Mouse (Mus musculus): ENCODE measurements around the gene Sypl.
"Not testable (repeated sequence)": the region's sequence is repeated elsewhere in the genome, so short reads cannot be mapped to it uniquely, and the experiment has no call there.

Sypl gene

GRCm38 (mm10) chr12:32943951-32944350 is 9.7 kb upstream of the Sypl start:
- no peak for DNase-seq (ENCODE audit: low spot score in 2 of 2)

- DNase-seq (ENCODE audit: low spot score in 2 of 2) = no peak
These were observed 8.7 kb upstream of the Sypl start for GRCm38 (mm10) chr12:32944884-32945454.

- no peak for DNase-seq (ENCODE audit: low spot score in 2 of 2)
These were observed 7.3 kb upstream of the Sypl start for GRCm38 (mm10) chr12:32946376-32946775.

DNA sequence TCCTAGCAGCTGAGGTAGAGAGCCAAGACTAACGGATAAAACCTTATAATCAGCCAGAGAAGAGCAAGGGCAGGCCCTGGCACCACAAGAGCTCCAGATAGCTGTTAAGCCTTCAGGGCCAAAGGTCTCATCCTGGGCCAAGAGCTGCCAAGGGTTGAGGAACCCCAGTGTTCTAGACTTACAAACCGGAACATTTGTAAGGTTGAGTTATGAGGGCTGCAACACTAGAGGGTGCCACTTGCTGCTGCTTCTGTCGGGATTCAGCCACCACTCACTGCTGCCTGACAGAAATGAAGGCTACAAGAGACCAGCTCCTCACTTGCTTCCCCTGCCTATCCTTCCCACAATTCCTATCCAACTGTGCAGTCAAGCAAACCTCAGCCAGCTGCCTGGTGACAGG is 1.3 kb upstream of the Sypl start:
- DNase-seq (ENCODE audit: low spot score in 2 of 2) = peak; percentile 25 to 51

- no peak for DNase-seq (ENCODE audit: low spot score in 2 of 2)
These were observed 625 bp upstream of the Sypl start for GRCm38 (mm10) chr12:32953066-32953465.

GRCm38 (mm10) chr12:32954216-32955021 is 728 bp downstream of the Sypl start:
- peak; percentile 79 to 80 for DNase-seq (ENCODE audit: low spot score in 2 of 2)

DNA sequence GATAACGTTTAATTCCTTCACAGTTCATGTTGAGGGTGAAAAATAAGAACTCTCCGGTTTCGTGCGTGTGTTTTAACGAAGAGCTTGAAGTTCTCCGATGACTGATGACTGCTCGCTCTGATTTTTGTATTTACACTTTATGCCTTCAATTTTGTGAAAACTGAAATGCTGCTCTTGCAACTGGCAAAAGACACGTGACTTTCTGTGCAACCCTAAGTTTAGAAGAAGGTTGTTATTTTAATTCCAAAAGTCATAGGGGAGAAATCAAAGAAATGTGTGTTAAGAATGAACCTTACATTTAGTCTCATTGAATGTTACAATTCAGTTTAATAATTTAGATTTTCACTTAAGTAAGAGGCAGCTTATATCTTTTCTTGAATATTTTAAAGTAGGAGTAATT is 1.3 kb downstream of the Sypl start:
- no peak for DNase-seq (ENCODE audit: low spot score in 2 of 2)

- DNase-seq (ENCODE audit: low spot score in 2 of 2) = no peak
These were observed 3.5 kb downstream of the Sypl start for GRCm38 (mm10) chr12:32957211-32957610.

DNA sequence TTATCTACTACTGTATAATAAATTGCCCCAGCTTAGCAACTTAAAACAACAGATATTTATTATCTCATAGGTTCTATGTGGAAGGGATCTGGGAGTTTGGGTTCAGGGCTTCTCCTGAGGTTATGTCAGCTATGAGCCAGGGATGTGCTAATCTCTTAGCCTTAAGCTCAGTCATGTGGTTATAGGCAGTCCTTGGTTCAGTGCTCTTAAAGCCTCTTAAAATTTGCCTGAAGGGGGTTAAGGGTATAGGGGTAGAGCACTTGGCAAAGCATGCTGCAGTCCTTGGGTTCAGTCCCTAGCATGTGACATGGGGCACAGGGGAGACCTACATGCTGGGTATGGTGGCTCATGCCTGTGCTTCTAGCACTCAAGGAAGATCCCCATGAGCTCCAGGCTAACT is 8.4 kb downstream of the Sypl start:
- DNase-seq (ENCODE audit: low spot score in 2 of 2) = no peak

GRCm38 (mm10) chr12:32963858-32964257 is 10.2 kb downstream of the Sypl start:
- DNase-seq (ENCODE audit: low spot score in 2 of 2) = no peak

- no peak for DNase-seq (ENCODE audit: low spot score in 2 of 2)
These were observed 18.6 kb downstream of the Sypl start for GRCm38 (mm10) chr12:32972287-32972686.

DNA sequence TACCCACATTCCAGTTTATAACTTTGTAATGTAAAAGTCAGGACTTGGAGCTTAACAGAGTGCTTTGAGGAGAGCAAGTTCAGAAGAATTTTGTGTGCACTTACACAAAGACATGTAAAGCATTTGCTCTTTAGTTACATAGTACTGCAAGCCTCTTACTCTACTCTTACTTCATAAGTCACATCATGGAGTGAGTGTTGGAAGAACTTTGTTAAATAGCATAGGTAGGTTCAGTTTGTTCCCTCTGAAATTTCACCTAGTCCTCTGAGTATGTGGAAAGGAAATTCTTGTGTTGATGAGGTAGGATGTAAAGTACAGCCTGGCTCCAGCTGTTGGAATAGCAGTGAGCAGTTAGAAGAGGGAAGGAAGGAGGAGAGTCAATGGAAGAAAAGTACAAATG is 21.2 kb downstream of the Sypl start:
- no peak for DNase-seq (ENCODE audit: low spot score in 2 of 2)

DNA sequence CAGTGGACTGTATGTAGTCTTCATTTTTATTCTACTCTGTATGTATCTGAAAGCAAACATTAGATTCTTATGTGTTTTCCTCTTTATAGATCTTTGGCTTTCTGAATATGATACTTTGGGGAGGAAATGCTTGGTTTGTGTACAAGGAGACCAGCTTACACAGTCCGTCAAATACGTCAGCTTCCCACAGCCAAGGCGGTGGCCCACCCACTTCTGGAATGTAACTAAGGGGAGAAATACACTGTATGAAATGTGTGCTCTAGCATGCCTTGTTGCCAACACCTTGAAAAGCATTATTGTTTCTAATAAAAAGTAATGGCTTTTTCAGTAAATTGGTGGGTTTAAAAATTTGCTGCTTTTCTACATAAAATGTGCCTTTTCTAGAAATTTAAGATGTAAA is 21.8 kb downstream of the Sypl start:
- DNase-seq (ENCODE audit: low spot score in 2 of 2) = no peak

DNA sequence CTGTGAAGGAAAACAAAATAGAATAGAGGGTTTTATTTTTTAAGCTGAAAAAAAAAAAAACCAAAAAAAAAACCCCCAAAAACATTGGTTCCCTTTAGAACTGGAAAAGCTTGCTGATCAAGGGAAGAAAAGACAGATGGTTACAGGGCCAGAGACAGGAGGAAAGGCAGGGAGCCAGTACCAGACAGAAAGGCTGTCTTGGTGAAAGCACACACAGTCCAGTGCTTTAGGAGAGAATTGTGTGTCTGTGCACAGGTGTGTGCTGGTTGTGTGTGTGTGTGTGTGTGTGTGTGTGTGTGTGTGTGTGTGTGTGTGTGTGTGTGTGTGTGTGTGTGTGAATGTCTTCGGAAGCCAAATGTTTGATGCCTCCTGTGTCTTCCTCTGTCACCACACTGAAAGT is 28.9 kb downstream of the Sypl start:
- no peak for DNase-seq (ENCODE audit: low spot score in 2 of 2)

DNA sequence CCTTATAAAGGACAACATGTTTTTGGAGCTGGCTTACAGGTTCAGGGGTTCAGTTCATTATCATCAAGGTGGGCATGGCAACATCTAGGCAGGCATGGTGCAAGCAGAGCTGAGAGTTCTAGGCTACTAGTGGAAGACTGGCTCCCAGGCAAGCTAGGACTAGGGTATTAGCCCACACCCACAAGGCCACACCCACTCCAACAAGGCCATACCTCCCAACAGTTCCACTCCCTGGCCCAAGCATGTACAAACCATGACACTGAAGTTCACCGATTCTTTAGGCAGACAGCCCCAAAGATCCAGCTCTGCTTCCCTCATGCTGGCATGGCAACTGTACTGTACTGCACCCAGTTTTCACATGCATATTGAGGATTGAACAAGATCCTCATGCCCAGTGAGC is 29.4 kb downstream of the Sypl start:
- DNase-seq (ENCODE audit: low spot score in 2 of 2) = no peak

- no peak for DNase-seq (ENCODE audit: low spot score in 2 of 2)
These were observed 32.6 kb downstream of the Sypl start for GRCm38 (mm10) chr12:32986284-32986683.

- DNase-seq (ENCODE audit: low spot score in 2 of 2) = peak in 1 of 2 experiments; percentile 11
These were observed 36.0 kb downstream of the Sypl start for GRCm38 (mm10) chr12:32989731-32990130.

- no peak for DNase-seq (ENCODE audit: low spot score in 2 of 2)
These were observed 40.4 kb downstream of the Sypl start for GRCm38 (mm10) chr12:32994081-32994480.

- DNase-seq (ENCODE audit: low spot score in 2 of 2) = no peak
These were observed 41.6 kb downstream of the Sypl start for GRCm38 (mm10) chr12:32995081-32995834.

- DNase-seq (ENCODE audit: low spot score in 2 of 2) = no peak
These were observed 45.1 kb downstream of the Sypl start for GRCm38 (mm10) chr12:32998766-32999165.

DNA sequence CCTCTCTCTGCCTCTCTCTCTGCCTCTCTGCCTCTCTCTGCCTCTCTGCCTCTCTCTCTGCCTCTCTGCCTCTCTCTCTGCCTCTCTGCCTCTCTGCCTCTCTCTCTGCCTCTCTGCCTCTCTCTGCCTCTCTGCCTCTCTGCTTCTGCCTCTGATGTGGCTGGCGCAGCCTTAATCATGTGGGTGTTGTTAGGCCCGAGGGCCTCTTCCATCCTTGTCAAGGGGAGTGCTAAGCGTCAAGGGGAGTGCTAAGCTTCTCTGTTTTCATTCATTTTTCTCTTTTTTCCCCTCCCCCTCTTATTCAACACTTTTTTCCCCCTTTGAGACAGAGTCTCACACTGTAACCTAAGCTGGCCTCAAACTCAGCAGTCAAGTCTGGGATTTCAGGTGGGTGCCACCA is 46.1 kb downstream of the Sypl start:
- DNase-seq (ENCODE audit: low spot score in 2 of 2) = not testable (repeated sequence)

GRCm38 (mm10) chr12:33000402-33000801 is 46.7 kb downstream of the Sypl start:
- DNase-seq (ENCODE audit: low spot score in 2 of 2) = no peak

Measured in natural killer cell, adult 2 months (primary cell).